Mouse (Mus musculus) MN1 (cell line): ENCODE measurements around the gene Gdf15.
A peak's percentile ranks its signal among the peaks of the same experiment; 100 is the strongest.
"Not testable (repeated sequence)": the region's sequence is repeated elsewhere in the genome, so short reads cannot be mapped to it uniquely, and the experiment has no call there.

Source experiments
- DNase-seq: peaks from one replicate; pipeline ENCODE4 v3.0.0-alpha.2; 2016; ENCODE audit warnings: low spot score

The Gdf15 gene

DNA sequence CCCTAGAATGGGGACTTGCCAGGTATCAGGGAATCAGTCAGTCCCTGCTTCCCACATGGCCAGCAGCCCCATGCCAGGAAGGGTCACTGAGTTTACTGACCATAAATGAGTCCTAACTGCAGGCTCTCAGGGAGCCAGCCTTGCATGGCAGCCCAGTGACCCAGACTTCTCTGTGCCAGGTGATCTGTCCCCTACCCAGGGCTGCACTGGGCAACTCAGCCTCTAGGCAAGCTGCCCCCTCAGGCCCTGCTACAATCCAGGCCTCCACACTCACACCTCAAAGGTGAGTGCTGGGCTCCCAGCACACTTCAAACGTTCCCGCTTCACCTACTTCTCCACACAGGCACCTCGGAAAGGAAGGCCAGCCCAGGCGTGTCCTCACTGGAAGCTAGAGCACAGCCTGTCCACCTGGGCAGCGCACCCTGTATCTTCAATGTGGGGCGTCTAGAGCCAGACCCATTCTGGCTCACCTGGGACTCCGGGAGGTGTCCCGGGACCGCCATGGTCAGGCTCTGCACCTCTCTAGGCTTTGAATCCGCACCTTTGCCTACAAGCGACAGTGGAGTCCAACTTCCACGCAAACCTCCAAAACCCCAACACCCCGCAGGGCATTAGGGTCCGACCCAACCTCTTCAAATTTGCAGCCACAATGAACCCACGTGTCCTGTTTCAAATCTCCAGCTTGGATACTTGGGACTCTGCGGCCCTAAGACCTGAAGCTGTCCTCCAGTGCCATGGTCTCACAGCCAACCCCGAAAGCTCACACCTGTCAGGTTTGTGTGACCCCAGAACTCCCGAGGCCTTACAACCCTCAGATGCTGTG is 25.3 kb downstream of the Gdf15 start:
- DNase-seq = no peak

GRCm38 (mm10) chr8:70605871-70606779 is 26.1 kb downstream of the Gdf15 start:
- DNase-seq = no peak

DNA sequence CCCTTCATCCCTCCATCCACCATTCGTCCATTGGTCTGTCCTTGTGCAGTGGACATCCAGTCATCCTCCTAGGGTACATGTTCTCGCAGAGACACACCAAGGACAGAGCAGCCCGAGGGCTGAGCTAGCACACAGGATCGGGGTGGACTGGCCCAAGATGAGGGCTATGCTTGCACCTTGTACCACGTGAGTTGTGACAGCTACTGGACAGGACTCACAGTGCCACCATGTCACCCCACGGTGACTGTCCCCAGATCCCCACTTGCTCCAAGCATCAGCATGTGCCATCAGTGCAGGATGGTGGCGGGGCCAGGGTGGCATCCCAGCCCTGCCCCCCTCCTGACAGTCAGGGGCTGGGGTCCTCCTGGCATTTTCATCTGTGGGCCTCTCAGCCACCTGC is 27.7 kb downstream of the Gdf15 start:
- DNase-seq = no peak

- no peak for DNase-seq
These were observed 30.0 kb downstream of the Gdf15 start for GRCm38 (mm10) chr8:70602139-70602811.

- DNase-seq = peak; percentile 93
These were observed 31.0 kb downstream of the Gdf15 start for GRCm38 (mm10) chr8:70601271-70601649.

DNA sequence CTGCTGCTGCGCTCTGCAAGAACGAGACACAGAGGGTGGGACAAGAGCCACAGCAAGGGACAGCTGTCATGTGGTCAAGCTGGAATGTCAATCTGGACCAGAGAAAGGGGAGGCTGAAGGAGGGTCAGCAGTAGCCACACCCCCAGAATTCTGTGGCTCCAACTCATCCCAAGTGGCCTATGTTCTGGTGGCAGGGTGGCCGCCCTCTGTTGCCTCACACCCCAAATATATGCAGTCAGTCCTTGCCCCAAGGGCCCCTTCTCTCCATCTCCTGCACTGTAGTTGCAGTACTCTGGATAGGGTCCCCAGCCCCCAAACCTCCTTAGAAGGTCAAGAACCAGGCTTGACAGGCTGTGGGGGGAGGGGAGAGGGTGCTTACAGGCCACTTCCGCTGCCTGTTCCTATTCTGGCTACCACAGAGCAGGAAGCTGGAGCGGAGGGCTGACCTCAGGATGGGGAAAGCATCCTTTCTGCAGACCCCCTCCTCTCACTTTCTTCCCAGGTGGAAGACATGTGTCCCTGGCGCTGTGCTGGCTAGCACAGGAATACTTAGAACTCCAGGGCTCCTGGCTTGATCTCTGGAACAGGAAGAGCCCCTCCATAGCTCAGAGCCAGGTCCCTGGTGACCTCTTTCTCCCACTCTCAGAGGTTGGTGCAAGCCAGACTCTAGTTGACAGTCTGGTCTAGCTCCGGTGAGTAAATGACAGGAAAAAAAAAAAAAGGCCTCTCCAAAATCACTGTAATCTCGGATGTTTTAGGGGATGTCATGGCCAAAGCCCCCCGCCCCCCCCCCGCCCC is 31.6 kb downstream of the Gdf15 start:
- peak; percentile 75 for DNase-seq

- no peak for DNase-seq
These were observed 32.6 kb downstream of the Gdf15 start for GRCm38 (mm10) chr8:70599507-70600290.

GRCm38 (mm10) chr8:70598722-70599121 is 33.5 kb downstream of the Gdf15 start:
- no peak for DNase-seq

GRCm38 (mm10) chr8:70598283-70598682 is 34.0 kb downstream of the Gdf15 start:
- no peak for DNase-seq

DNA sequence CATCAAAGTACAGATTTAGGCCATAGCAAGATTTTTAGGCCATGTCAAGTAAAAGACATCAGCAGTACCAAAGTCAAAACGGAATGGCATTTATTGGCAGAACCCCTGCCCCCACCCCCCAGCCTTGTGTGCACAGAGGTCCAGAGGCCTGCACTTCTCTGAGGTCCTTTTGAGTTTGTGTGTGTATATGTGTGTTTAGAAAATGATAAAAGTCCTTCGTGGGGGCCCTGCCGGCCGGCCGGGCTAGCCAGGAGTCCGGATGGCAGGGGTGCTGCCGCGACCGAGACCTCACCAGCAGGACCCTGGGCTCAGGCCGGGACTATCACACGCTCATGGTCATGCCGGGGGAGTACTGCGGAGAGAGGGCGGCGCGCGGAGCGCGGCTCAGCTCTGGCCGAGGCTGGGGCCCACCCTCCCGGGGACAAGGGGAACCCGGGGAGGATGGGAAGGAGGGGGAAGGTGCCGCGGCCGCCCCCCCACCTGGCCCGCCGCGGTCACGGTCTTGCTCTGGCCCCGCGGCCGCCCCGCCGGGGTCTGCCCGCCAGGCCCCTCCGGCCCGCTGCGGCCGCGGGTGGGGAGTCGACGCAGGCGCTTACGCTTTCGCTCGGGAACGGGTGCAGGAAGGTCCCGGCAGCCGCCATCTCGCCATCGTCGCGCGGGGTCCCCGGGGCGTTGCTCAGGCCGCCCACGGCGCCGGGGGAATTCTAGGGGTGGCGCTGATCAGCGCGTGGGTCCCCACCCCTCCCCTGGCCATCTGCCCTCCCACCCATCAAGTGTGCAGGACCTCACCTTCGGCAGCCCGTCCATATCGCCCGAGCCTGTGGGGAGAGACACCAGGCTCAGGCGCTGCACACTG is 34.6 kb downstream of the Gdf15 start:
- DNase-seq = no peak

- DNase-seq = no peak
These were observed 35.4 kb downstream of the Gdf15 start for GRCm38 (mm10) chr8:70596775-70597416.

DNA sequence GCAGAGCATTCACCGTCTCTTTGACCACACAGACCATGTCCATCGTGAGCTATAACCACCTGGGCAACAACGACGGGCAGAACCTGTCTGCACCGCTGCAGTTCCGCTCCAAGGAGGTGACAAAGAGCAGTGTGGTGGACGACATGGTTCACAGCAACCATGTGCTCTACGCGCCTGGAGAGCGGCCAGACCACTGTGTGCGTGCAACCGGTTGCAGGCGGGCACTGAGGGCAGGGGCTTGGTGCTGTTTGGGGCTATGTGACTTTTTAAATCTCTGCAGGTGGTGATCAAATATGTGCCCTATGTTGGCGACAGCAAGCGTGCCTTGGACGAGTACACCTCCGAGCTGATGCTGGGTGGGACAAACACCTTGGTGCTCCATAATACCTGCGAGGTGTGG is 36.0 kb downstream of the Gdf15 start:
- no peak for DNase-seq

DNA sequence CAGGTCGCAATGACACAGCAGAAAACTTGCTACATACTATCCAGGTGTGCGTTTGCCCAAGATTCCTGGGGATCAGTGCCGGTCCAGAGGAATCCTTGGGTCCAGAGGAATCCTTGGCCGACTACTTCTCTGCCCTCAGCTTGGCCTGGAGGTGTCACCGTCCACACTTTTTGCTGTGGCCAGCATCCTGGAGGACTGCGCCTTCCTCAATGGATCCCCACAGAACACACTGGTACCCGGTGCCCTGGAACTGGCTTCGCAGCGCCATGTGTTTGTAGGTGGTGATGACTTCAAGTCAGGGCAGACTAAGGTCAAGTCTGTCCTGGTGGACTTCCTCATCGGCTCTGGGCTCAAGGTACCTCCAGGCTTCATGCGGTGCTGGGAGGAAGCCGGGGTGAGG is 36.4 kb downstream of the Gdf15 start:
- no peak for DNase-seq

GRCm38 (mm10) chr8:70594621-70595564 is 37.4 kb downstream of the Gdf15 start:
- peak; percentile 58 for DNase-seq

DNA sequence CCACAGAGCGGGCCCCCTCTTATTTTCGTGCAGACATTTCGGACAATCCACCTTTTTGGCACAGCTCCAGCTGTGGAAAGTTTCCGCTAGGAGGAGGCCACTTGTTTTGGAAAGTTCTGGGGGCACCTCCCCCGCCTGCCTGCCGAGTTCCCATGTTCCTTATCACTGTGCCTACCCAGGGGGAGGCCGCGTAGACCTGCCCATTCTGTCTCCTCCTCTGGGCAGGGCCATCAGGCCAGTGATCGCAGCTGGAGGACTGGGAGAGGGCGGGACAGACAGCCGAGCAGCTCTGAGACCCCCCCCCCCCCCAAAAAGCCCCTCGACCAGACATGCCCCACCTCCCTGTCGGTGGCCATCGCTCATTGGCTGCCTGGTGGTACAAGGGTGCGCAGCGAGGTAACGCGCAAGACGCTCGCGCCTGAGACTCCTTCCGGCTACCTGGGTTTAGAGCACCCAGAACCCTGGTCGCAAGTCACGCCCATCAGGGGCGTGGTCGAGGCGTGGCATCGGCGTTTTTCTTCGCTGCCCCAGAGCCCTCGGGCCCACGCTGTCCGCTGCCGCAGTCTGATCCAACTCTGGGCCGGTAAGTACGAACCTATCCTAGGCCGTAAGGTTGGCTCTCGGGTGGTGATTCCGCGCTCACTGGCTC is 38.2 kb downstream of the Gdf15 start, which contains the start of gene Isyna1:
Isyna1 (plus strand) TSS at position 413 of the 649 bp plus-strand sequence.
- peak; percentile 95 for DNase-seq

DNA sequence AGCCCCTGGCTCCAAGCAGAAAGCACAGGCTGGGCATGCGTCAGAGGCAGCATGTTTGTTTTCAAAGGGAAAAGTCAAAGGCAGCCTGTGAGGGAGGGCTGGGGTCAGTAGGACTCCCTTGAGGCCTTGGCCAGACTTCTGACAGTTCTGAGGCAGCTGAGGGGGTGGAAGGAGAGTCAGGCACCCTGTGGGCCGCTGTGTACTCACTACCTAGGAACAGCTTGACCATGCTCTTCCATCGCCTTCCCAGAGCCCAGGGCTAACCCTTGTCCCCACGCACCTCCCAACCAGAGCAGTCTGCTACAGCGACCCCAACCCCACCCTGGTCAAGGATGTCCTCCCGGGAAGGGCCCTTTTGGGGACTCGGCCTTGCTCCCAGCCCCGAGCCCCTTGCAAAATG is 39.1 kb downstream of the Gdf15 start:
- DNase-seq = no peak

DNA sequence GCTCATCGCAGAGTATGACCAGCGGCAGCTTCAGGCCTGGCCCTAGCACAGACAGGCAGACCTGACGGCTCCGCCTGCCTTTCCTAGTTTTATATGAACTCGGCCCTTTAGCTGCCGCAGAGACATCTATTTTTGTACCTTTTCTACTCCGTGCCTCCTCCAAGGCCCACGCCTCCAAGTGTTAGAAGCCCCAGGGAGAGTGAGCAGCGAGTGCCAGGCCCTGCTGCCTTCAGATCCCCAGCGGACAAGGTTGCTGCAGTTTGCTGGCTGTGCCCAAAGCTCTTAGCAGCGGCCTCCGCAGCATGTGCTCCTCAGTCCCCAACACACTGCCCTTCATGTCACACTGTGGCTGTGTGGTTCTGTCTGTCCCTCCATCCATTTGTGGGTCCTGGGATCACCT is 40.7 kb downstream of the Gdf15 start:
- DNase-seq = no peak

DNA sequence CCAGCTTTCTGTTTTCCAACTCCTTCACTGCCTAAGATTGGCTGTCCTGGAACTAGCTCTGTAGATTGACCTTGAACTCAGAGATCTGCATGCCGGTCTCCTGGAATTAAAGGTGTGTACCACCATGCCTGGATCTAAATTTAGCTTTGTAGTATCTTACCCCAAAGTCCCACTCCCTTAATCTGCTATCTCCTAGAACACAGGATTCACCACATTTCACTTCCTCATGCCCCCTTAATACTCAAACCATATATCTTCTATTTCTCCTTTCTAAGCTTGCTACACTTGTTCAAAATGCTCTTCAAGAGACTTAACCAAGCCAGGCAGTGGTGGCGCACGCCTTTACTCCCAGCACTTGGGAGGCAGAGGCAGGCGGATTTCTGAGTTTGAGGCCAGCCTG is 44.3 kb downstream of the Gdf15 start:
- not testable (repeated sequence) for DNase-seq
